Mouse (Mus musculus): Measurements from ENCODE around the gene Gm6812.
"Not testable (repeated sequence)": the region's sequence is repeated elsewhere in the genome, so short reads cannot be mapped to it uniquely, and the experiment has no call there.

Gene Gm6812

DNA sequence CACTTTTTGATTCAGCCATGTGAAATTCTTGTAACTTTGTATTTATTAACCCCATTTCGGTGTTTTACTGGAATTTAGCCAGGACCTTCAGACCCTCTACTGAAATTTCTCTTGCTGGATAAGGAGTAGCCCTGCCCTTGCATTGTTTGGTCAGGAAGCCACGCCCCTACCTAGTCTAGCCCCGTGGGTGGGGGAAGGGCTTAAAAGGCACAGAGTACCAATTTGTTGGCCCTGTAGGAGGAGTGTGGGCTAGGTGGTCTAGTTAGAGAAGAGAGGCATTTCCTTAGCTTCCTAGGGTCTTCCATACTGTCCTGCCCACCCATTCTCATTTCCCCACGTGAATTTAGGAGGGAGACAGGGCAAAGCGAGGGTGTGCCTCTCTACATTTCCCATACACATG is at the start of gene Gm6812:
TSS of gene Gm6812 (minus strand) at position 101 of the 400 bp plus-strand sequence.
- DNase-seq (ENCODE audit: low spot score) = not testable (repeated sequence)

DNA sequence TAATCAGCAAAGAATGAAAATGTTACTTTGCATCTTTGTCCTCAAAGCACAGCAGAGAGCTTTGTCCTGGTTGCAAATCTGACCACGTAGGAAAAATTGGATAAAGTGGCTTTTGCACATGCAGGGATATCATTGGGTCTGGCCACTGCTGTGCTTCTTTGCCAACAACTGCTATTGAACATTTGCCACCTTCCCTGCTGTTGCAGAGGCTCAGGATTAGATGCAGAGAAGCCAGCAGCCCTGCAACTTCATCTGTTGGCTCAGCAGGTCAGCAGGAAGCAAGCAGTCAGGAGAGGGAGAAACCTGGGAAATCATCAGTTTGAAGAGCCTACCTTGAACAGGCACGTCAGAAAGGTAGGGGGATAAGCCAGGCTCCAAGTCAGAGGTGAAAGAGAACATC is 27.7 kb downstream of the Gm6812 start:
- no peak for DNase-seq (ENCODE audit: low spot score)
